Mouse (Mus musculus) olfactory bulb, adult 2 months (tissue): Measurements from ENCODE around the gene Vps4a. TPM values are rescaled to one million over a fixed set of nuclear protein-coding genes. Genes with fewer than 3 reads are reported as not detected.
"Not testable (repeated sequence)": the region's sequence is repeated elsewhere in the genome, so short reads cannot be mapped to it uniquely, and the experiment has no call there.

Experiments used
- H3K27ac ChIP-seq: fragments of 200-500 bp; 2 replicates; pipeline ENCODE4 v1.5.1; 2012; ENCODE audit warnings: low read depth, low read length; ENCODE audit not compliant: insufficient read depth
- H3K4me1 ChIP-seq: fragments of 200-500 bp; 2 replicates; pipeline ENCODE4 v1.6.1; 2012; ENCODE audit warnings: low read length; ENCODE audit not compliant: control insufficient read depth, insufficient read depth
- H3K4me3 ChIP-seq: fragments of 200-500 bp; 2 replicates; pipeline ENCODE4 v1.5.1; 2012; ENCODE audit warnings: mild to moderate bottlenecking, low read depth, low read length, moderate library complexity; ENCODE audit not compliant: insufficient read depth
- CTCF ChIP-seq: fragments of 200-500 bp; IDR thresholded peaks from 2 replicates; pipeline ENCODE4 v1.5.1; 2012; ENCODE audit warnings: low read depth, mild to moderate bottlenecking, low read length, moderate library complexity; ENCODE audit not compliant: insufficient read depth
- POLR2A ChIP-seq: fragments of 200-500 bp; IDR thresholded peaks from 2 replicates; pipeline ENCODE4 v1.6.1; 2012; ENCODE audit warnings: mild to moderate bottlenecking, low read depth, low read length, moderate library complexity; ENCODE audit not compliant: insufficient read depth
- WGBS: fragments of 180-500 bp; shearing (Covaris S2); methylation state at CpG from one replicate; pipeline ENCODE4 v1.1.7; 2018; 5-methylcytosine and 5-hydroxymethylcytosine counted together
- polyA plus RNA-seq: library from polyadenylated mRNA; stranded (reverse); fragments of >200 nt; gene quantifications from 2 replicates; pipeline ENCODE4 v1.2.4, GENCODE M21; 2012; ENCODE audit warnings: low replicate concordance; ENCODE audit not compliant: missing spikeins, insufficient read depth, insufficient read length

Gene Vps4a
- polyA plus RNA-seq, 1 experiment = not detected

DNA sequence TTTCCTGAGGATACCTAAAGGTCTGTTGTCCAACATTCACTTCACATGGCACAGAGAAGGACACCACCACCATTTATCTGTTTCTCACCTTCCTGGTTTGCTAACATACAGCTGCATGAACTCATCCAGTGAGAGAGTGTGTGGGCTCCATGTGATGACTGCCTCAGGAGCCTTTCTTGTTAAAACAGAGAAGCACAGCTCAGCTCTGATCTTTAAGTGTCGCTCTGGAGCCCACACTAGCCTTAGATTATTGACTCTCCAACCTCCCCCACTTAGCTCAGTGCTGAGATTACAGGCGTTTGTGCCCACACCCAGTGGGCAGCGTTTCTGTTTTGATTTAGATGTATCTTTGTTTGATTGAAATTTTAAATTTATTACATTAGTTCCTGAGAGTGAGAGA lies 23.2 kb upstream of the Vps4a start:
- WGBS = 80% methylated on average over 3 of the region's 3 CpGs
- no peak overlapping the region for H3K27ac ChIP-seq
- no peak overlapping the region for H3K4me3 ChIP-seq
- H3K4me1 ChIP-seq = no peaks in the 10 kb centered on the region
- TF ChIP-seq POLR2A = no peak
- no peak for TF ChIP-seq CTCF

- Histone ChIP-seq H3K27ac (no peak overlapping the region), H3K4me3 (no peak overlapping the region), H3K4me1 (no peaks in the 10 kb centered on the region)
- TF ChIP-seq POLR2A (no peak), CTCF (no peak)
- WGBS = 78% methylated on average over 2 of the region's 2 CpGs
Observed at GRCm38 (mm10) chr8:107012666-107013065, 18.4 kb upstream of the Vps4a start.

DNA sequence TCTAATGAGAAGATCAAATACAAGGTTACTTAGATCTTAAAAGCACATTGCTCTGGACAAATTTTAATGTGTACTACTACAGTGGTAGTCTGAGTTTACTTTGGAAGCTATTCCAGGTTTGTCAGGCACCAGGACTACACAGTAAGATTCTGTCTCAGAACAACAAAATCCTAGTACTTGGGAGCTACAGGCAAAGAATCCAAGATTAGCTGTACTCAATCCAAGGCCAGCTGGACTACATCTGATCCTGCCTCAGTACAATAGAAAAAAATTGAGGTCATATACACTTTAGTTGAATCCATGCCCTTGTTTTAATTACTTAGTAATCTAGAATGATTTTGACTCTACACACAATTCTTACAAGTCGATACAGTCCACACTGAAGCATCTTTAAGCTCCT lies 16.1 kb upstream of the Vps4a start:
- TF ChIP-seq CTCF = no peak
- TF ChIP-seq POLR2A = no peak
- WGBS = 64% methylated on average over 1 of the region's 1 CpGs
- Histone ChIP-seq H3K27ac (no peak overlapping the region), H3K4me1 (no peaks in the 10 kb centered on the region), H3K4me3 (no peak overlapping the region)

DNA sequence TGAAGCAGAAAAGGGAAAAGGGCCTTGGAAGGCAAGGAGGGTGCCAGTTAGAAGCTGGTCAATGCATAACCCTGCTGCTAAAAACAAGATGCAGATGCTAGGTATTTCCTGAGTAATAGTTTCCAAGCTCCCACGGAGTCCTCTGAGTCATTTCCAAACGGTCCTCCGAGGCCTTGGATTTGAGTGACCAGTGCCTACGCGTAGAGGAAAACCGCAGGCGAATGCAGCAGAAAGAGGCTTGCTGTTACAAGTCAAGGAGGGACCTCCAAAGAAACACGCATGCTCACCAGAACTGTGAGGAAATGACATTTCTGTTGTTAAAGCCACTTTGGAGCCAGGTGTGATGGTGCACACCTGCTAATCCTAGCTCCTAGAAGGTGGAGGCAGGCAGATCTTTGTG lies 7.5 kb upstream of the Vps4a start:
- 92% methylated on average over 8 of the region's 8 CpGs for WGBS
- no peak for TF ChIP-seq CTCF
- TF ChIP-seq POLR2A = no peak
- H3K4me1 ChIP-seq = no peaks in the 10 kb centered on the region
- H3K4me3 ChIP-seq = no peak overlapping the region
- no peak overlapping the region for H3K27ac ChIP-seq

DNA sequence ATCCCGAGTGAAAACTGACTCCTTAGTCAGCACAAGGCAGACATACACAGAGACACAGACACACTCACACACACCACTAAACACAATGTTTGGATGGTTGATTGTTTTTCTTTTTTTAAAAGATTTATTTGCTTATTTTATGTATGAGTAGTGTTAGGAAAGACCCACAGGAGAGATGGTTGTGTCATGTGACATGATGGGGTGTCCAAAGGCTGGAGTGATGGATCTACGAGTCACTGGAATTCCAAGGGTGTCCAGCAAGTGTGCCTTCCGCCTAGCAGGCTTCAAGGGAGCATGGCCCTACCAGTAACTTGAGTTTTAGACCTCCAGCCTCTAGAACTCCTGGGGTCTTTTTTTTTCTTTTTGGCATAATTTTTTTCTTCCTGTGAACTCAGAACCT lies 1.7 kb upstream of the Vps4a start:
- peaks cover 5% of the 10 kb centered on the region for H3K4me1 ChIP-seq

DNA sequence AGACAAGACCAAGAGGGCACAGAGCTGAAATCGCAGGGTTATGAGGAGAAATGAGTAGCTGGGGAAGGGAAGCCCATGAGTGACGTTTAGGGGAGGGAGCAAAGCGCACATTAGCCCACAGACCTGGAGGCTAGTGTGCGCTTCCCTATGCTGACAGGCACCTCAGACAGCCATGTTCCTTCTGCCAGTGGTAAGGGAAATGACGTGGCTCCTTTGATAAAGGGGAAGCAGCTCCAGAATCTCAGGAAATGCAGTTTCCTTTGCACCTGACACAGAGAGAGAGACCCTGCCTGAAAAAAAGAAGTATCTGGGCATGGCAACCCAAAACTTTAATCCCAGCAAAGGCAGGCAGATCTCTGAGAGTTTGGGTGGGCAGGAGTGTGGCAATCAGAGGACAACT lies 964 bp upstream of the Vps4a start:
- Histone ChIP-seq H3K27ac (no peak overlapping the region), H3K4me1 (peaks cover 5% of the 10 kb centered on the region), H3K4me3 (no peak overlapping the region)
- WGBS = 73% methylated on average over 5 of the region's 5 CpGs
- TF ChIP-seq POLR2A = no peak
- TF ChIP-seq CTCF = no peak

More for the DNA sequence above, 1.7 kb upstream of the Vps4a start:
- Histone ChIP-seq H3K4me3 (no peak overlapping the region), H3K27ac (no peak overlapping the region)
- 82% methylated on average over 3 of the region's 3 CpGs for WGBS
- no peak for TF ChIP-seq POLR2A
- TF ChIP-seq CTCF = no peak

DNA sequence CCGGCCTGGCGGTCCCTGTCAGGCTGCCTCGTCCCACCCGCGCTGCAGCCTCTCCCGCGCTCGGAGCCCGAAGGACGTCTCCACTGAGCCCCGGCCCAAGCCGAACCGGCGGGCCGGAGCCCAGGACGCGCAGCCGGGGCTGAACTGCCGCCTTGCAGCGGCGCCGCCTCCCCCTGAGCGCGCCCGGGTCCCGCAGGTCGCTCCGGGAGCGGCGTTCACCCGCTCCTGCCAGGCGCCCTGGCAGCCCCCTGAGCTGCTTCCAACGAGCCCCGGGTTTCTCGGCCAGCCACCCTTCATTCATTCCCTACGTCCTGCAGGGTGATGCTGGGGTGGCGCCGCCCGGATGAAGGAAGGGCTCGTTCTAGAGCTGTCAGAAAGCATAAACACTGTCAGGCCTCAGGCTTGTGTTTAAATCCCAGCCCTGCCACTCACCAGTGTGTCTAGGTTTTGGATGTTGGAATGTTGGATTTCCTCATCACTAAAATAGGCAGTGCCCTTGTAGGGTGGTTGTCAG lies 612 bp downstream of the Vps4a start:
- TF ChIP-seq CTCF = no peak
- TF ChIP-seq POLR2A = no peak
- 0 out of 2 replicates have a peak overlapping the region, but pooled peaks have one; percentile 4 for H3K27ac ChIP-seq
- H3K4me3 ChIP-seq = peak overlapping the region; percentile 84
- under 1% methylated on average over 40 of the region's 40 CpGs for WGBS
- H3K4me1 ChIP-seq = peaks cover 9% of the 10 kb centered on the region

- whole genome bisulfite sequencing = 97% methylated on average over 2 of the region's 2 CpGs
- H3K4me1 ChIP-seq, H3K27ac ChIP-seq, H3K4me3 ChIP-seq: not testable (repeated sequence)
Observed at GRCm38 (mm10) chr8:107033609-107034008, 2.6 kb downstream of the Vps4a start.

DNA sequence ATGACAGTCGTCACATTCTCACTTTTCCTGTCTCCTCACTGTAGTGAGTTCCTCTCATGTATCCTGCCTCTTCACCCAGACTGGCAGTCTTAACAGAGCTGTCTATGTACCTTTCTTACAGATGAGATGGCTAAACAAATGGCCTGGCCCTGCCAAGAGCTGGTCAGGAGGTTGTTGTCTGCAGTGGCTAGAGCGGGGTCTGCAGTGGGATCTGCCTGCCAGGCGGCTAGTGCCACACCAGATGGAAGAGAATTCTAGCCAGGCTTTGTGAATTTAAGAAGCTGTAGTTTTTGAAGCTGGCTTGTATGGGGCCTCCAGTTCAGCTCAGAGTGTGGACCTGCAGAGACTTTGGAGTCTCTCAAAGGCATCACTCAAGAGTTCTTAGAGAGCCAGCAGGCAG lies 4.6 kb downstream of the Vps4a start:
- TF ChIP-seq CTCF (no peak), POLR2A (no peak)
- 90% methylated on average over 3 of the region's 3 CpGs for WGBS

DNA sequence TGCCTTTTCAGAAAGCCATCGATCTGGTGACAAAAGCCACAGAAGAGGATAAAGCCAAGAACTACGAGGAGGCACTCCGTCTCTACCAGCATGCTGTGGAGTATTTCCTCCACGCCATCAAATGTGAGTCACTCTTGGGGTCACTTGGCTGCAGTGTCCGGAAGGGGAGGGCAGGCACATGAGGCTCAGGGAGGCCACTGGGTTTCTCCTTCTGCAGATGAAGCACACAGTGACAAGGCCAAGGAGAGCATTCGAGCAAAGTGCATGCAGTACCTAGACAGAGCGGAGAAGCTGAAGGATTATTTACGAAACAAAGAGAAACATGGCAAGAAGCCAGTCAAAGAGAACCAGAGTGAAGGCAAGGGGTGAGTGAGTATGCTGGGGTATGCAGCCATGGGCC lies 5.6 kb downstream of the Vps4a start:
- Histone ChIP-seq H3K27ac (no peak overlapping the region), H3K4me1 (peaks cover 9% of the 10 kb centered on the region), H3K4me3 (no peak overlapping the region)
- TF ChIP-seq CTCF (no peak), POLR2A (no peak)
- WGBS = 64% methylated on average over 8 of the region's 8 CpGs

More for the DNA sequence above, 4.6 kb downstream of the Vps4a start:
- H3K4me1 ChIP-seq = peaks cover 9% of the 10 kb centered on the region
- H3K4me3 ChIP-seq = no peak overlapping the region
- H3K27ac ChIP-seq = no peak overlapping the region
